Mouse (Mus musculus) lung, embryonic 15.5 days (tissue): ENCODE measurements at regions not wholly inside any gene's neighbourhood (a gene's known extent, or its start where the extent isn't known, plus 50 kb on each side); places are given as distances from the start of the nearest gene placed in this dataset.
A peak's percentile ranks its signal among the peaks of the same experiment; 100 is the strongest.

Source experiments
- ATAC-seq: fragments of 200-750 bp; cut with Nextera tagmentation; 2 replicates; pipeline ENCODE4 v1.8.0; 2017; ENCODE audit warnings: moderate number of reproducible peaks, borderline replicate concordance; ENCODE audit not compliant: low FRiP score, low TSS enrichment; ENCODE audit errors: extremely low read depth
- H3K27ac ChIP-seq: fragments of 300-500 bp; sonication (generic); 2 replicates; pipeline ENCODE4 v1.5.1; 2015; ENCODE audit warnings: moderate library complexity, mild to moderate bottlenecking, inconsistent platforms
- H3K27me3 ChIP-seq: fragments of 300-500 bp; sonication (generic); 2 replicates; pipeline ENCODE4 v1.6.1; 2015; ENCODE audit warnings: inconsistent platforms
- H3K36me3 ChIP-seq: fragments of 300-500 bp; sonication (generic); 2 replicates; pipeline ENCODE4 v1.6.1; 2015; ENCODE audit warnings: inconsistent platforms
- H3K4me1 ChIP-seq: fragments of 300-500 bp; sonication (generic); 2 replicates; pipeline ENCODE4 v1.6.1; 2015; ENCODE audit warnings: inconsistent platforms
- H3K4me2 ChIP-seq: fragments of 300-500 bp; sonication (generic); 2 replicates; pipeline ENCODE4 v1.6.1; 2015; ENCODE audit warnings: inconsistent platforms, mild to moderate bottlenecking, moderate library complexity
- H3K4me3 ChIP-seq: fragments of 300-500 bp; sonication (generic); 2 replicates; pipeline ENCODE4 v1.5.1; 2015; ENCODE audit warnings: mild to moderate bottlenecking, inconsistent platforms
- H3K9ac ChIP-seq: fragments of 300-500 bp; sonication (generic); 2 replicates; pipeline ENCODE4 v1.6.1; 2015; ENCODE audit warnings: inconsistent platforms
- H3K9me3 ChIP-seq: fragments of 300-500 bp; sonication (generic); 2 replicates; pipeline ENCODE4 v1.6.1; 2016; ENCODE audit warnings: inconsistent platforms
- WGBS: fragments of 180-500 bp; shearing (Covaris S2); methylation state at CpG from one replicate; pipeline ENCODE4 v1.1.7; 2015; 5-methylcytosine and 5-hydroxymethylcytosine counted together

GRCm38 (mm10) chr17:68982094-68982493 is 93.4 kb upstream of the Epb41l3 start:
- no peak overlapping the region for H3K27ac ChIP-seq
- no peak overlapping the region for H3K9ac ChIP-seq
- no peak overlapping the region for H3K4me3 ChIP-seq
- 89% methylated on average over 6 of the region's 6 CpGs for WGBS
- no peak overlapping the region for H3K4me2 ChIP-seq
- H3K27me3 ChIP-seq = no peaks in the 10 kb centered on the region
- ATAC-seq = no peak
- H3K4me1 ChIP-seq = no peaks in the 10 kb centered on the region
- no peaks in the 10 kb centered on the region for H3K36me3 ChIP-seq
- H3K9me3 ChIP-seq = no peaks in the 10 kb centered on the region

DNA sequence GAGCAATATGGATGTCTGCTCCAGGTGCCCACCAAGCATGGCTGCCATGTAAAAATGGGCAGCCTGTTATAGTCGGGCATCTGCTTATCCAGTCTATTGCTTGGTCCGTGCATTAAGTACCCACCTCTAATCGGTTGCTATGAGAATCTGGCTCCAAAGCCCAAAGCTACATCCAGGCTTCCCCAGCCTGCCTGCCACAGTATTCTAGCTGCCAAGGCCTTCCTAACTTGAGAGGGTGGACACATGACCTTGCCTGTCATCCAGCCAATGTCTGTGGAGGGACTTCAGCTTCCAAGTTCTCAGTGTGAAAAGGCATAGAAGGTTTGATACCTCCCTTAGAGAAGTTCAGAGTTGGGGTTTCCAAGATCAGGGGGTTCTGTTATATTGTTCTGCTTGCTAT is 75.6 kb upstream of the Epb41l3 start:
- Histone ChIP-seq H3K36me3 (no peaks in the 10 kb centered on the region), H3K4me2 (no peak overlapping the region), H3K27ac (no peak overlapping the region), H3K9ac (no peak overlapping the region), H3K27me3 (no peaks in the 10 kb centered on the region), H3K4me1 (no peaks in the 10 kb centered on the region), H3K9me3 (no peaks in the 10 kb centered on the region), H3K4me3 (no peak overlapping the region)
- no peak for ATAC-seq
- 91% methylated on average over 3 of the region's 3 CpGs for WGBS

DNA sequence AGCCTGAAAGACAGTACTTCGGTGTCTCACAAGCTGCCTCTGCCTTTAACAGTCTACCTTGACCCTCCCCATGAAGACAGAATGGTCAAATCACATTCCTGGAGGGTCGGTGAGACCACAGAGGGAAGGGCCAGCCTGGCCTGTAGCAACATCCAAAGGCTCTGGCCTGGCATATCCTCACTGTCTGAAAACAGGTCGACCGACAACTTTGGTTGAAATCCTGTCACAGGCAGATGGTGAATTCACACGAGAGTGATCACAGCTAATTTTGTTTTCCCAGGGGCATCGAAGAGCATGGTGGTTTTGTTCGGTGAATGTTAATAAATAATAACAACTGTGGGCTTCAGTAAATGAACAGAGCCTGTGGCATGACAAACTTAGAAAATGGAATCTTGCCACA is 71.4 kb upstream of the Epb41l3 start:
- 65% methylated on average over 7 of the region's 7 CpGs for WGBS
- H3K4me3 ChIP-seq = no peak overlapping the region
- no peak for ATAC-seq
- H3K9ac ChIP-seq = no peak overlapping the region
- no peaks in the 10 kb centered on the region for H3K36me3 ChIP-seq
- H3K4me2 ChIP-seq = no peak overlapping the region
- H3K4me1 ChIP-seq = no peaks in the 10 kb centered on the region
- H3K9me3 ChIP-seq = no peaks in the 10 kb centered on the region
- no peak overlapping the region for H3K27ac ChIP-seq
- no peaks in the 10 kb centered on the region for H3K27me3 ChIP-seq

DNA sequence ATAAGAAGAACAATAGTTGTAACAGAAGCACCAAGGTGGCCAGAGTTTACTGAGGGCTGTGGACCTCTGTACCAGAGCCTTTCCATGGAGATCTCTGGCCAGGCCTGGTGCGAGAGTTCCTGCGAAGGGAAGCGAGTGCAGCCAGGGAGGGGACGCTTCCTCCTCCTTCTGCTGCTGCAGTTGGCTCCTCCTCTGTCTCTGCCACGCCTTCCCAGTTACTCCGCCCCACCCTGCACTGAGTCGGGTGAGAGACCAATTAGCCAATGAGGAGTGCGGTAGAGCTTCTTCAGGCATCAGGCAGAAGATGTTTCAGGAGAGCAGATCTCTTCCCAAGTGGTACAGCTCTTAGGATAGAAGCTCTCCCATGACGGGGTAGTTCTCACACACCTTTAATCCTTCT is 69.2 kb upstream of the Epb41l3 start:
- no peak overlapping the region for H3K9ac ChIP-seq
- no peaks in the 10 kb centered on the region for H3K36me3 ChIP-seq
- no peaks in the 10 kb centered on the region for H3K9me3 ChIP-seq
- H3K27ac ChIP-seq = no peak overlapping the region
- H3K27me3 ChIP-seq = no peaks in the 10 kb centered on the region
- no peaks in the 10 kb centered on the region for H3K4me1 ChIP-seq
- no peak overlapping the region for H3K4me2 ChIP-seq
- H3K4me3 ChIP-seq = no peak overlapping the region
- ATAC-seq = peak; percentile 57; the same call in 1 of the 2 replicates
- WGBS = 27% methylated on average over 9 of the region's 9 CpGs
